Mouse (Mus musculus) spleen, adult 2 months (tissue): ENCODE measurements at regions not wholly inside any gene's neighbourhood (a gene's known extent, or its start where the extent isn't known, plus 50 kb on each side); places are given as distances from the start of the nearest gene placed in this dataset.

ENCODE experiments used
- CTCF ChIP-seq: fragments of 200-500 bp; IDR thresholded peaks from 2 replicates; pipeline ENCODE4 v1.5.1; 2011; ENCODE audit warnings: mild to moderate bottlenecking, inconsistent platforms; ENCODE audit not compliant: insufficient read depth, insufficient read length, insufficient replicate concordance; ENCODE audit errors: extremely low read depth
- POLR2A ChIP-seq: fragments of 200-500 bp; IDR thresholded peaks from 2 replicates; pipeline ENCODE4 v1.6.1; 2011; ENCODE audit warnings: low read depth, low read length, inconsistent platforms

DNA sequence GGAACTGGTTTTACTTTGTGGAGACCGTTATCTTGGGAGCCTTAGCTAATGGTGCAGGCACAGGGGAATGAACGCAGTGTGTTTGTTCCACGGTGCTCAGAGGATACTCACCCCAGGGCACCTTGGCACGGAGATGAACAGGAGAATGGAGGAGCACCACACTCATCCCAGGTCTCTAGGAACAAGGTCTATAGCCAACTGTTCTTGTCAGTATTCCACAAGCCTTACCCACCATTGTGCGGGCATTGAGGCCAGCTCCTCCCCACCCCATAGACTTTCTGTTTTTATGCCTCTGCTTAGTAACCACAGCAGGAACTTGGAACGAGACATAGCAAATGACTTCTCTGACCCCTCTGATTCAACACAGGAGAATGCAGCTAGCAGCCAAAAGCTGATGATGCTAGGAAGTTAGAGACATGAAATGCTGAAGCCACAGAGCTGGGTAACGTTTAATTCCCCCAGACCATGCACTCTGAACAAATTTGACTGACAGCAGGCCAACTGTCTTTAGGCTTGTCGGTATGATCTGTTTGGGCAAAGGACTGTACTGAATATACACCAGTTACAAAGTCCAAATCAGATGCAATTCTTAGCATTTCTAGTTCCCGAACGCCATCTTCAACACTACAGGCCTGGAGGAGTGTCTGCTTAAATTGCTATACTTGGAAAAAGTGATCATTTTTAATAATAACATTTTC lies 321.2 kb upstream of the Map3k7 start:
- no peak for TF ChIP-seq CTCF
- no peak for TF ChIP-seq POLR2A
